In the genomic region with DNA sequence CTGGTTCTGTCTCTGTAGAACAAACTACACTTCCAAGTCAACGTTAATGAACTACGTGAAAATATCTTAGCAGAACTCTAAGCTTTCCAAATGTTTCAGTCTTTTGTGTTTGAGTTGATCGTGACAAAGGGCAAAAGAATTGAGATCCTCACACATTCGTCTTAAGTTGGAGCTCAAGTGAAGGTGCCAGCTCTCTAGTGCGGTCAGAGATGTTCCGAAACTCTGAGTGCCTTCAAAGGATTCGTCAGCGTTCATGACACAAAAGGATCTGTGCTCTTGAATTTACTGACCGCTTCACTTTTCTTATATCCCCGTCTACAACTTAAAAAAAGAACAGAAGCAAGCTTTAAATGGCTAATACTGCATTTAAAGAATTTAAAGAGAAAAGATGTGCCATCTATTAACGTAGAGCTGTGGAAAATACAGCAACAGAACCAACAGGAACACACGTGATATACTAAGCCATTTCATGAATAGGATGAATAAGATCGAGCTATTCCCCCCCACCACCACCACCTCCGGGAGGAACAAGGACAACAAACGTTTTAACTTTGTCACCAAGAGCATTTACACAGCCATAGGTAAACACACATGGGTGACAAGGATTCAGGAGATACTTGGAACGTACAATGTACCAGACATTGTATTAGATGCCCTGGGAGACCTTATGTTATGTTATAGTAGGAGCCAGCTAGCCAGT, we compare ENCODE assay signal across 8 mouse cellular contexts. TPM values are rescaled to one million over a fixed set of nuclear protein-coding genes. Genes with fewer than 3 reads are reported as not detected.
A peak's percentile ranks its signal among the peaks of the same experiment; 100 is the strongest.
DNase-seq lines count a peak whose midpoint lies in the region; ATAC-seq and TF ChIP-seq lines count a peak whose summit lies in the region.

No protein-coding gene starts in this region.

- ATAC-seq in forebrain, embryonic 11.5 days (replicated peaks; ENCODE audit: low FRiP score): peak; percentile 31; the same call in 1 of the 2 replicates
- ATAC-seq in intestine, postnatal 0 days: no peak
- ATAC-seq in midbrain, embryonic 12.5 days (ENCODE audit: low FRiP score, low read depth): peak; percentile 11; the same call in 1 of the 2 replicates

- H3K27ac ChIP-seq in MEL (ENCODE audit: control insufficient read depth, low read depth, low read length): peak overlapping the region; percentile 100
- peak overlapping the region; percentile 99 for H3K27ac ChIP-seq in forebrain, embryonic 11.5 days (ENCODE audit: low read depth, low read length)
- H3K27ac ChIP-seq in intestine, postnatal 0 days (ENCODE audit: low read depth, low read length): peak overlapping the region; percentile 98
- peak overlapping the region; percentile 97 for H3K27ac ChIP-seq in midbrain, embryonic 12.5 days (replicated peaks)

- TF ChIP-seq POLR2A in MEL (IDR thresholded peaks at IDR 0.05; ENCODE audit: control insufficient read depth in 1 of 2, insufficient read depth in 1 of 2, low read depth in 1 of 2, low read length in 2 of 2, poor library complexity in 1 of 2): peak in 1 of 2 experiments; percentile 49; a peak in 2 of 4 replicates

- no peaks in the 10 kb centered on the region for H3K27me3 ChIP-seq in MEL (ENCODE audit: control insufficient read depth in 1 of 2, insufficient read depth in 2 of 2, low read length in 2 of 2)
- H3K27me3 ChIP-seq in forebrain, embryonic 11.5 days (ENCODE audit: control insufficient read depth, insufficient read depth, low read length): no peaks in the 10 kb centered on the region
- H3K27me3 ChIP-seq in intestine, postnatal 0 days (replicated peaks; ENCODE audit: control insufficient read depth, insufficient read depth, low read length): no peaks in the 10 kb centered on the region
- no peaks in the 10 kb centered on the region for H3K27me3 ChIP-seq in midbrain, embryonic 12.5 days

- TF ChIP-seq EP300 in MEL (IDR thresholded peaks at IDR 0.05; ENCODE audit: low read depth in 1 of 2, low read length in 2 of 2): no peak

- peak overlapping the region; percentile 53 to 79 for H3K4me3 ChIP-seq in MEL (ENCODE audit: control insufficient read depth in 1 of 2, insufficient read depth in 1 of 2, low read depth in 2 of 2, low read length in 2 of 2)
- peak overlapping the region; percentile 46 for H3K4me3 ChIP-seq in forebrain, embryonic 11.5 days (ENCODE audit: low read depth, low read length)
- peak overlapping the region; percentile 47 for H3K4me3 ChIP-seq in intestine, postnatal 0 days (ENCODE audit: low read depth, low read length)
- peak overlapping the region; percentile 56 for H3K4me3 ChIP-seq in midbrain, embryonic 12.5 days

- 1% methylated on average over 16 of the region's 16 CpGs for WGBS in forebrain, embryonic 11.5 days
- 3% methylated on average over 16 of the region's 16 CpGs for WGBS in intestine, postnatal 0 days
- WGBS in midbrain, embryonic 12.5 days: 2% methylated on average over 16 of the region's 16 CpGs

- H3K9ac ChIP-seq in MEL (ENCODE audit: control insufficient read depth, low read depth, low read length, poor library complexity, severe bottlenecking): peak overlapping the region; percentile 99
- peak overlapping the region; percentile 72 for H3K9ac ChIP-seq in forebrain, embryonic 11.5 days (ENCODE audit: low read length)
- H3K9ac ChIP-seq in intestine, postnatal 0 days (ENCODE audit: low read depth, low read length): peak overlapping the region; percentile 70
- H3K9ac ChIP-seq in midbrain, embryonic 12.5 days (replicated peaks): peak overlapping the region; percentile 57

- H3K36me3 ChIP-seq in MEL (ENCODE audit: control insufficient read depth in 1 of 2, insufficient read depth in 2 of 2, low read length in 2 of 2): peaks cover 0 to 6% of the 10 kb centered on the region in 2 experiments; a peak in 1 of 4 replicates
- no peaks in the 10 kb centered on the region for H3K36me3 ChIP-seq in forebrain, embryonic 11.5 days (ENCODE audit: control insufficient read depth, insufficient read depth, low read length)
- no peaks in the 10 kb centered on the region for H3K36me3 ChIP-seq in intestine, postnatal 0 days (ENCODE audit: control insufficient read depth, insufficient read depth)
- H3K36me3 ChIP-seq in midbrain, embryonic 12.5 days: no peaks in the 10 kb centered on the region

- peak overlapping the region; percentile 44 for H3K4me2 ChIP-seq in forebrain, embryonic 11.5 days (ENCODE audit: low read depth, low read length, severe bottlenecking)
- peak overlapping the region; percentile 67 for H3K4me2 ChIP-seq in intestine, postnatal 0 days (replicated peaks; ENCODE audit: low read depth)
- peak overlapping the region; percentile 53 for H3K4me2 ChIP-seq in midbrain, embryonic 12.5 days (replicated peaks)

- H3K9me3 ChIP-seq in MEL (replicated peaks; ENCODE audit: insufficient read depth, low read length): no peaks in the 10 kb centered on the region
- H3K9me3 ChIP-seq in forebrain, embryonic 11.5 days (ENCODE audit: control insufficient read depth, low read length): no peaks in the 10 kb centered on the region
- no peaks in the 10 kb centered on the region for H3K9me3 ChIP-seq in intestine, postnatal 0 days (ENCODE audit: control insufficient read depth)
- no peaks in the 10 kb centered on the region for H3K9me3 ChIP-seq in midbrain, embryonic 12.5 days

- no peak for TF ChIP-seq RAD21 in MEL (IDR thresholded peaks at IDR 0.05; ENCODE audit: low read depth, low read length)

- H3K79me2 ChIP-seq in MEL (ENCODE audit: control insufficient read depth, insufficient read depth, low read length, poor library complexity): peaks cover 3% of the 10 kb centered on the region; the same call in 1 of the 2 replicates

- DNase-seq in kidney, adult 18-20 months: peak; percentile 32
- DNase-seq in kidney, postnatal 14 days: no peak
- DNase-seq in MEL (ENCODE audit: low read depth, low spot score): peak; percentile 85
- DNase-seq in forebrain, embryonic 11.5 days (ENCODE audit: low spot score): peak; percentile 65
- no peak for DNase-seq in frontal cortex, adult 2 months (ENCODE audit: extremely low spot score in 1 of 2, low spot score in 1 of 2)
- DNase-seq in spleen, postnatal 14 days (ENCODE audit: low spot score in 2 of 2): no peak

- TF ChIP-seq CTCF in MEL (IDR thresholded peaks at IDR 0.05 in 2 of 3, conservative IDR thresholded peaks at IDR 0.05 in 1 of 3; ENCODE audit: control insufficient read depth in 1 of 3, insufficient read depth in 1 of 3, low read depth in 2 of 3, low read length in 3 of 3, poor library complexity in 1 of 3, severe bottlenecking in 1 of 3): no peak
- no peak for TF ChIP-seq CTCF in intestine, postnatal 0 days (IDR thresholded peaks at IDR 0.05; ENCODE audit: low read depth)

- H3K4me1 ChIP-seq in MEL (ENCODE audit: control insufficient read depth in 1 of 2, insufficient read depth in 2 of 2, low read length in 2 of 2): peaks cover 2 to 11% of the 10 kb centered on the region in 2 experiments; a peak in 3 of 4 replicates
- H3K4me1 ChIP-seq in forebrain, embryonic 11.5 days (replicated peaks; ENCODE audit: control insufficient read depth, insufficient read depth, low read length): peaks cover 10% of the 10 kb centered on the region
- no peaks in the 10 kb centered on the region; the same call in 1 of the 2 replicates for H3K4me1 ChIP-seq in intestine, postnatal 0 days (replicated peaks; ENCODE audit: control insufficient read depth, insufficient read depth, low read length)
- peaks cover 23% of the 10 kb centered on the region for H3K4me1 ChIP-seq in midbrain, embryonic 12.5 days

TF ChIP-seq in MEL, 35 proteins besides CTCF, POLR2A, EP300 and RAD21:
- TF ChIP-seq TAL1 (IDR thresholded peaks at IDR 0.05; ENCODE audit: low read length): no peak
- TF ChIP-seq POLR2AphosphoS5 (IDR thresholded peaks at IDR 0.05; ENCODE audit: borderline replicate concordance, low read depth, low read length): 0 out of 2 replicates have a peak, but pooled peaks have one; percentile 64
- TF ChIP-seq BHLHE40 (IDR thresholded peaks at IDR 0.05; ENCODE audit: borderline replicate concordance, low read depth, low read length): no peak
- no peak for TF ChIP-seq CHD2 (IDR thresholded peaks at IDR 0.05; ENCODE audit: low read length)
- no peak for TF ChIP-seq ZKSCAN1 (IDR thresholded peaks at IDR 0.05; ENCODE audit: low read depth, low read length)
- TF ChIP-seq GATA1 (IDR thresholded peaks at IDR 0.05; ENCODE audit: low read depth, low read length): no peak
- TF ChIP-seq CHD1 (IDR thresholded peaks at IDR 0.05; ENCODE audit: low read depth, low read length): no peak
- no peak for TF ChIP-seq UBTF (IDR thresholded peaks at IDR 0.05; ENCODE audit: borderline replicate concordance, insufficient read depth, low read depth, low read length)
- no peak for TF ChIP-seq ZMIZ1 (IDR thresholded peaks at IDR 0.05; ENCODE audit: low read depth, low read length)

RNA-seq across cellular contexts. Expression of a gene that starts 1.3 kb away (rescaled TPM):
- 211 and 225 TPM in 2 replicates for total RNA-seq in MEL (2012; rRNA removed)
- 100 to 1,000 TPM; 215 to 219 TPM for polyA plus RNA-seq in MEL (2012; ENCODE audit: insufficient read depth in 1 of 2, insufficient read length in 2 of 2, low read depth in 1 of 2, low replicate concordance in 2 of 2, missing spikeins in 1 of 2)
- polyA plus RNA-seq in forebrain, embryonic 11.5 days (2014; fragmentation: Nextera tagmentation; extraction: Ambion mirVana): 433 and 456 TPM in 2 replicates
- polyA plus RNA-seq in intestine, postnatal 0 days (2015; fragmentation: Nextera tagmentation; extraction: Ambion mirVana): 57.7 and 59.7 TPM in 2 replicates
- 368 and 394 TPM in 2 replicates for polyA plus RNA-seq in midbrain, embryonic 12.5 days (2016; fragmentation: Nextera tagmentation; extraction: Ambion mirVana)
- polyA plus RNA-seq in frontal cortex, adult 2 months (2012; rRNA removed): 44.1 and 47.8 TPM in 2 replicates

RNA-seq across cellular contexts. Expression of a gene that starts 58.6 kb away (rescaled TPM):
- 497 and 556 TPM in 2 replicates for total RNA-seq in MEL (2012; rRNA removed)
- polyA plus RNA-seq in MEL (2012; ENCODE audit: insufficient read depth in 1 of 2, insufficient read length in 2 of 2, low read depth in 1 of 2, low replicate concordance in 2 of 2, missing spikeins in 1 of 2): 100 to 1,000 TPM; 368 to 868 TPM
- 399 and 404 TPM in 2 replicates for polyA plus RNA-seq in forebrain, embryonic 11.5 days (2014; fragmentation: Nextera tagmentation; extraction: Ambion mirVana)
- 1,127 and 1,178 TPM in 2 replicates for polyA plus RNA-seq in intestine, postnatal 0 days (2015; fragmentation: Nextera tagmentation; extraction: Ambion mirVana)
- polyA plus RNA-seq in midbrain, embryonic 12.5 days (2016; fragmentation: Nextera tagmentation; extraction: Ambion mirVana): 369 and 374 TPM in 2 replicates
- 659 and 706 TPM in 2 replicates for polyA plus RNA-seq in frontal cortex, adult 2 months (2012; rRNA removed)

Comparison
In these comparisons a context has a peak if more than half of its experiments do, and no peak if none do; other contexts are left out.
1. DNase-seq: peak in kidney, adult 18-20 months (single experiment), MEL (single experiment) and forebrain, embryonic 11.5 days (single experiment); none in kidney, postnatal 14 days (single experiment), frontal cortex, adult 2 months (0 of 2) and spleen, postnatal 14 days (0 of 2).
2. Peak in every context shown above with its lines, with median percentiles within 50 percentile points of each other: H3K27ac ChIP-seq, H3K4me3 ChIP-seq, H3K9ac ChIP-seq and H3K4me2 ChIP-seq.